Mouse (Mus musculus): ENCODE data around the gene Tmem208. TPM values are rescaled to one million over a fixed set of nuclear protein-coding genes. Genes with fewer than 3 reads are reported as not detected.

Gene Tmem208
- polyA plus RNA-seq, 1 experiment: 31.8 TPM

- Histone ChIP-seq H3K27ac (ENCODE audit: insufficient read depth, low read length) (no peak overlapping the region), H3K9me3 (replicated peaks; ENCODE audit: control insufficient read depth, insufficient read depth, low read length, poor library complexity, severe bottlenecking) (no peaks in the 10 kb centered on the region), H3K36me3 (ENCODE audit: control insufficient read depth, insufficient read depth, low read length, poor library complexity, severe bottlenecking) (no peaks in the 10 kb centered on the region)
These were observed 12.3 kb upstream of the Tmem208 start for GRCm38 (mm10) chr8:105313622-105314402.

GRCm38 (mm10) chr8:105315073-105315769, 10.9 kb upstream of the Tmem208 start:
- no peak overlapping the region for H3K27ac ChIP-seq (ENCODE audit: insufficient read depth, low read length)
- H3K27me3 ChIP-seq (ENCODE audit: control insufficient read depth, insufficient read depth, low read length, poor library complexity, severe bottlenecking): no peaks in the 10 kb centered on the region
- TF ChIP-seq EP300 (IDR thresholded peaks at IDR 0.05; ENCODE audit: insufficient read depth, low read depth, low read length) (no peak), CTCF (IDR thresholded peaks at IDR 0.05; ENCODE audit: low read depth, low read length) (no peak), POLR2A (IDR thresholded peaks at IDR 0.05; ENCODE audit: insufficient read depth, low read length) (no peak)
- no peak overlapping the region for H3K9ac ChIP-seq (ENCODE audit: low read depth, poor library complexity, severe bottlenecking)
- no peaks in the 10 kb centered on the region for H3K4me1 ChIP-seq (ENCODE audit: control insufficient read depth, insufficient read depth, low read length)
- H3K9me3 ChIP-seq (replicated peaks; ENCODE audit: control insufficient read depth, insufficient read depth, low read length, poor library complexity, severe bottlenecking): no peaks in the 10 kb centered on the region
- no peak overlapping the region for H3K4me3 ChIP-seq (ENCODE audit: low read depth, low read length)
- no peaks in the 10 kb centered on the region for H3K36me3 ChIP-seq (ENCODE audit: control insufficient read depth, insufficient read depth, low read length, poor library complexity, severe bottlenecking)

More at GRCm38 (mm10) chr8:105313622-105314402, 12.3 kb upstream of the Tmem208 start:
- H3K4me1 ChIP-seq (ENCODE audit: control insufficient read depth, insufficient read depth, low read length): no peaks in the 10 kb centered on the region
- H3K9ac ChIP-seq (ENCODE audit: low read depth, poor library complexity, severe bottlenecking): no peak overlapping the region
- TF ChIP-seq POLR2A (IDR thresholded peaks at IDR 0.05; ENCODE audit: insufficient read depth, low read length) (no peak), EP300 (IDR thresholded peaks at IDR 0.05; ENCODE audit: insufficient read depth, low read depth, low read length) (no peak), CTCF (IDR thresholded peaks at IDR 0.05; ENCODE audit: low read depth, low read length) (no peak)
- no peaks in the 10 kb centered on the region for H3K27me3 ChIP-seq (ENCODE audit: control insufficient read depth, insufficient read depth, low read length, poor library complexity, severe bottlenecking)
- no peak overlapping the region for H3K4me3 ChIP-seq (ENCODE audit: low read depth, low read length)

GRCm38 (mm10) chr8:105317941-105318340, 8.2 kb upstream of the Tmem208 start:
- Histone ChIP-seq H3K4me3 (ENCODE audit: low read depth, low read length) (no peak overlapping the region), H3K27ac (ENCODE audit: insufficient read depth, low read length) (no peak overlapping the region), H3K9ac (ENCODE audit: low read depth, poor library complexity, severe bottlenecking) (no peak overlapping the region), H3K9me3 (replicated peaks; ENCODE audit: control insufficient read depth, insufficient read depth, low read length, poor library complexity, severe bottlenecking) (no peaks in the 10 kb centered on the region), H3K27me3 (ENCODE audit: control insufficient read depth, insufficient read depth, low read length, poor library complexity, severe bottlenecking) (no peaks in the 10 kb centered on the region), H3K4me1 (ENCODE audit: control insufficient read depth, insufficient read depth, low read length) (no peaks in the 10 kb centered on the region), H3K36me3 (ENCODE audit: control insufficient read depth, insufficient read depth, low read length, poor library complexity, severe bottlenecking) (no peaks in the 10 kb centered on the region)
- TF ChIP-seq CTCF (IDR thresholded peaks at IDR 0.05; ENCODE audit: low read depth, low read length) (no peak), POLR2A (IDR thresholded peaks at IDR 0.05; ENCODE audit: insufficient read depth, low read length) (no peak), EP300 (IDR thresholded peaks at IDR 0.05; ENCODE audit: insufficient read depth, low read depth, low read length) (no peak)

GRCm38 (mm10) chr8:105318662-105319190, 7.4 kb upstream of the Tmem208 start:
- Histone ChIP-seq H3K27ac (ENCODE audit: insufficient read depth, low read length) (no peak overlapping the region), H3K36me3 (ENCODE audit: control insufficient read depth, insufficient read depth, low read length, poor library complexity, severe bottlenecking) (no peaks in the 10 kb centered on the region), H3K9ac (ENCODE audit: low read depth, poor library complexity, severe bottlenecking) (no peak overlapping the region), H3K9me3 (replicated peaks; ENCODE audit: control insufficient read depth, insufficient read depth, low read length, poor library complexity, severe bottlenecking) (no peaks in the 10 kb centered on the region), H3K4me1 (ENCODE audit: control insufficient read depth, insufficient read depth, low read length) (no peaks in the 10 kb centered on the region), H3K4me3 (ENCODE audit: low read depth, low read length) (no peak overlapping the region), H3K27me3 (ENCODE audit: control insufficient read depth, insufficient read depth, low read length, poor library complexity, severe bottlenecking) (no peaks in the 10 kb centered on the region)
- TF ChIP-seq CTCF (IDR thresholded peaks at IDR 0.05; ENCODE audit: low read depth, low read length) (no peak), POLR2A (IDR thresholded peaks at IDR 0.05; ENCODE audit: insufficient read depth, low read length) (no peak), EP300 (IDR thresholded peaks at IDR 0.05; ENCODE audit: insufficient read depth, low read depth, low read length) (no peak)

DNA sequence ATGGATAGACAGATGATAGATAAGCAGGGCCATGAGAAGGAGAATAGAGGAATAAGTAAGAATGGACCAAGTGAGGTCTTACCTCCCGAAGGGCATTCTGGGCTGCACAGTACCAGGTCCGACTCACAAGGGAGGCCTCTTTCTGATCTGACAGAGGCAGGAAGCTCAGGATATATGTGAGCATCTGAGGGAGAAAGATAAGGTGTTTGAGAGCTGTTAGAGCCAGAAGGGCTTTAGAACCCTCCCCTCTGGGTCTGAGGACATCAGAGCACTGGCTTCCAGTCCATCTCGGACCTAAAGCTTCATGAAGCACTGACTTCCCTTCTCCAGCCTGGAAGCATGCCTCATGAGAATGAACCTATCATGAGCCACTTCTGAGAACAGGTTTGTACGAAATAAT, 3.0 kb upstream of the Tmem208 start:
- TF ChIP-seq CTCF (IDR thresholded peaks at IDR 0.05; ENCODE audit: low read depth, low read length) (no peak), POLR2A (IDR thresholded peaks at IDR 0.05; ENCODE audit: insufficient read depth, low read length) (no peak)
- Histone ChIP-seq H3K4me3 (ENCODE audit: low read depth, low read length) (no peak overlapping the region), H3K9ac (ENCODE audit: low read depth, poor library complexity, severe bottlenecking) (no peak overlapping the region), H3K27ac (ENCODE audit: insufficient read depth, low read length) (no peak overlapping the region), H3K36me3 (ENCODE audit: control insufficient read depth, insufficient read depth, low read length, poor library complexity, severe bottlenecking) (peaks cover 2% of the 10 kb centered on the region), H3K4me1 (ENCODE audit: control insufficient read depth, insufficient read depth, low read length) (peaks cover 3% of the 10 kb centered on the region), H3K27me3 (ENCODE audit: control insufficient read depth, insufficient read depth, low read length, poor library complexity, severe bottlenecking) (no peaks in the 10 kb centered on the region), H3K9me3 (replicated peaks; ENCODE audit: control insufficient read depth, insufficient read depth, low read length, poor library complexity, severe bottlenecking) (no peaks in the 10 kb centered on the region)
